Mouse (Mus musculus): ENCODE data around the gene Rin1.

Rin1 gene

GRCm38 (mm10) chr19:5041588-5041987, 8.7 kb upstream of the Rin1 start:
- no peak for DNase-seq (ENCODE audit: low spot score in 2 of 2)

GRCm38 (mm10) chr19:5045531-5045930, 4.8 kb upstream of the Rin1 start:
- no peak for DNase-seq (ENCODE audit: low spot score in 2 of 2)

GRCm38 (mm10) chr19:5048138-5049056, 1.9 kb upstream of the Rin1 start:
- DNase-seq (ENCODE audit: low spot score in 2 of 2), result no peak

- DNase-seq (ENCODE audit: low spot score in 2 of 2), result no peak
Measured at GRCm38 (mm10) chr19:5049325-5049724, 956 bp upstream of the Rin1 start.

- DNase-seq (ENCODE audit: low spot score in 2 of 2), result no peak
Measured at GRCm38 (mm10) chr19:5051031-5051430, 750 bp downstream of the Rin1 start.

GRCm38 (mm10) chr19:5051515-5051914, 1.2 kb downstream of the Rin1 start:
- no peak for DNase-seq (ENCODE audit: low spot score in 2 of 2)

GRCm38 (mm10) chr19:5052166-5052822, 2.0 kb downstream of the Rin1 start:
- DNase-seq (ENCODE audit: low spot score in 2 of 2), result no peak

- no peak for DNase-seq (ENCODE audit: low spot score in 2 of 2)
Measured at GRCm38 (mm10) chr19:5052853-5053252, 2.6 kb downstream of the Rin1 start.

GRCm38 (mm10) chr19:5053909-5054308, 3.6 kb downstream of the Rin1 start:
- peak in 1 of 2 experiments; percentile 55 for DNase-seq (ENCODE audit: low spot score in 2 of 2)

GRCm38 (mm10) chr19:5056251-5056650, 6.0 kb downstream of the Rin1 start:
- DNase-seq (ENCODE audit: low spot score in 2 of 2), result peak in 1 of 2 experiments; percentile 49

GRCm38 (mm10) chr19:5057876-5058775, 7.8 kb downstream of the Rin1 start:
- DNase-seq (ENCODE audit: low spot score in 2 of 2), result no peak

- DNase-seq (ENCODE audit: low spot score in 2 of 2), result no peak
Measured at GRCm38 (mm10) chr19:5058801-5059771, 8.8 kb downstream of the Rin1 start.

GRCm38 (mm10) chr19:5060365-5061330, 10.4 kb downstream of the Rin1 start:
- no peak for DNase-seq (ENCODE audit: low spot score in 2 of 2)

- no peak for DNase-seq (ENCODE audit: low spot score in 2 of 2)
Measured at GRCm38 (mm10) chr19:5062041-5062440, 11.8 kb downstream of the Rin1 start.

GRCm38 (mm10) chr19:5062446-5062845, 12.2 kb downstream of the Rin1 start:
- no peak for DNase-seq (ENCODE audit: low spot score in 2 of 2)

- no peak for DNase-seq (ENCODE audit: low spot score in 2 of 2)
Measured at GRCm38 (mm10) chr19:5065104-5065503, 14.8 kb downstream of the Rin1 start.

GRCm38 (mm10) chr19:5067040-5067799, 16.9 kb downstream of the Rin1 start:
- no peak for DNase-seq (ENCODE audit: low spot score in 2 of 2)

- no peak for DNase-seq (ENCODE audit: low spot score in 2 of 2)
Measured at GRCm38 (mm10) chr19:5067867-5068569, 17.7 kb downstream of the Rin1 start, which contains the start of gene Cd248. Gene Cd248 (plus strand): TSS chr19:5068078.
